ENCODE assay signal across 9 mouse cellular contexts in genomic region chr2:72493039-72493438, GRCm38 (mm10). TPM values are rescaled to one million over a fixed set of nuclear protein-coding genes. Genes with fewer than 3 reads are reported as not detected.
DNase-seq lines count a peak whose midpoint lies in the region; ATAC-seq lines count a peak whose summit lies in the region.
"Had no signal": no experiment of that assay in that cellular context is flagged by ENCODE, and none has a peak within 500 bp of the region (broad histone marks: within the 10 kb centered on the region; RNA-seq: fewer than 3 reads in every experiment).

No protein-coding gene starts in this region.

- no peak overlapping the region for H3K27ac ChIP-seq in kidney, embryonic 15.5 days
- no peak overlapping the region for H3K27ac ChIP-seq in kidney, embryonic 14.5 days (ENCODE audit: low read depth, low read length)
- H3K27ac ChIP-seq: midbrain, embryonic 12.5 days had no signal

- H3K4me1 ChIP-seq in kidney, embryonic 15.5 days: peaks cover 5% of the 10 kb centered on the region
- H3K4me1 ChIP-seq in kidney, embryonic 14.5 days (ENCODE audit: control insufficient read depth, insufficient read depth, low read length): no peaks in the 10 kb centered on the region
- H3K4me1 ChIP-seq: midbrain, embryonic 12.5 days had no signal

- H3K9me3 ChIP-seq in kidney, embryonic 15.5 days (replicated peaks): no peaks in the 10 kb centered on the region
- no peaks in the 10 kb centered on the region for H3K9me3 ChIP-seq in kidney, embryonic 14.5 days (ENCODE audit: control insufficient read depth, low read length)
- H3K9me3 ChIP-seq: midbrain, embryonic 12.5 days had no signal

- peak; percentile 18 for DNase-seq in lung, postnatal 10 days
- DNase-seq in cerebellum, adult 18-20 months: no peak
- no peak for DNase-seq in ovary, adult 18-20 months (ENCODE audit: low spot score)
- DNase-seq: kidney, adult 11 months had no signal

- H3K27me3 ChIP-seq in kidney, embryonic 15.5 days: peaks cover 4% of the 10 kb centered on the region; the same call in 1 of the 2 replicates
- no peaks in the 10 kb centered on the region for H3K27me3 ChIP-seq in kidney, embryonic 14.5 days (ENCODE audit: control insufficient read depth, insufficient read depth, low read length)

- no peak overlapping the region for H3K9ac ChIP-seq in kidney, embryonic 15.5 days
- H3K9ac ChIP-seq in kidney, embryonic 14.5 days (ENCODE audit: low read depth, low read length): no peak overlapping the region
- H3K9ac ChIP-seq: midbrain, embryonic 12.5 days had no signal

- no peak for ATAC-seq in kidney, embryonic 15.5 days (replicated peaks; ENCODE audit: low FRiP score)
- ATAC-seq in kidney, embryonic 14.5 days (ENCODE audit: low FRiP score, low TSS enrichment): no peak
- ATAC-seq in CD4-positive, CD25-positive, alpha-beta regulatory T cell, adult 4 months: peak; percentile 92
- ATAC-seq in common myeloid progenitor, adult 5-6 weeks (replicated peaks; ENCODE audit: low read depth, poor library complexity, severe bottlenecking): 0 out of 2 replicates have a peak, but pooled peaks have one; percentile 36

- peak overlapping the region; percentile 29 for H3K4me2 ChIP-seq in kidney, embryonic 15.5 days
- no peak overlapping the region for H3K4me2 ChIP-seq in kidney, embryonic 14.5 days (replicated peaks; ENCODE audit: low read depth, low read length)
- H3K4me2 ChIP-seq: midbrain, embryonic 12.5 days had no signal

- H3K36me3 ChIP-seq in kidney, embryonic 15.5 days: no peaks in the 10 kb centered on the region
- H3K36me3 ChIP-seq in kidney, embryonic 14.5 days (ENCODE audit: control insufficient read depth, insufficient read depth, low read length): no peaks in the 10 kb centered on the region
- H3K36me3 ChIP-seq: midbrain, embryonic 12.5 days had no signal

- WGBS in kidney, embryonic 15.5 days: 38% methylated on average over 14 of the region's 14 CpGs
- WGBS in kidney, embryonic 14.5 days: 42% methylated on average over 14 of the region's 14 CpGs

- H3K4me3 ChIP-seq in kidney, embryonic 15.5 days (replicated peaks): no peak overlapping the region
- no peak overlapping the region for H3K4me3 ChIP-seq in kidney, embryonic 14.5 days (ENCODE audit: low read length)
- H3K4me3 ChIP-seq: midbrain, embryonic 12.5 days had no signal

RNA-seq across cellular contexts. Expression of gene Cdca7, which starts 17.1 kb away (rescaled TPM):
- 158 and 167 TPM in 2 replicates for polyA plus RNA-seq in kidney, embryonic 15.5 days (2015; fragmentation: Nextera tagmentation; extraction: Ambion mirVana)
- 146 and 192 TPM in 2 replicates for polyA plus RNA-seq in kidney, embryonic 14.5 days (2014; fragmentation: Nextera tagmentation; extraction: Ambion mirVana)
- polyA plus RNA-seq in CD4-positive, CD25-positive, alpha-beta regulatory T cell, adult 4 months (2017; shearing (Covaris generic)): 10 to 100 TPM; 30.9 to 39.3 TPM
- 211 and 224 TPM in 2 replicates for total RNA-seq in common myeloid progenitor, adult 5-6 weeks (2017)

Comparison
In these comparisons a context has a peak if more than half of its experiments do, and no peak if none do; other contexts are left out.
1. ATAC-seq: peak in CD4-positive, CD25-positive, alpha-beta regulatory T cell, adult 4 months (single experiment) and common myeloid progenitor, adult 5-6 weeks (single experiment); none in kidney, embryonic 15.5 days (single experiment) and kidney, embryonic 14.5 days (single experiment).